Mouse (Mus musculus) lung, postnatal 0 days (tissue): ENCODE measurements at regions not wholly inside any gene's neighbourhood (a gene's known extent, or its start where the extent isn't known, plus 50 kb on each side); places are given as distances from the start of the nearest gene placed in this dataset.

Experiments
- CTCF ChIP-seq: IDR thresholded peaks from 2 replicates; pipeline ENCODE4 v1.5.1; 2016; ENCODE audit warnings: antibody characterized with exemption, mild to moderate bottlenecking
- EP300 ChIP-seq: IDR thresholded peaks from 2 replicates; pipeline ENCODE4 v1.6.1; 2016; ENCODE audit warnings: antibody characterized with exemption, mild to moderate bottlenecking, control low read depth

DNA sequence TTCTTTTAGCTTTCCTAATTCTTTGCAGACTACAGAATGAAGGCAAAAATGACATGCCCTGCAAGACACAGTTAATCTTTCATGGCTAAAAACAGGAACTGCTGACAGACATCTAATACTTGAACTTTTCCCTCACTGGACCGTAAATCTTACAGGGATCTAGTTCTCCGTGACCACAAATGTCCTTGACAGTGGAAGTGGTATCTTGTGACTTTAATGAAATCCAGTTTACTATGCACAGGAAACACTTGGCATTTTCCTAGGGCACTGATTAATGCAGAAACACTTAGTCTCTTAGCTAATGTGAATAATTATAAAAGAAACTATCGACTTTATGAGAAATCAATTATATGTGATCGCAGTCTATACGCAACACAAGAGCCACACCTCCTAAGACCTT is 131.8 kb downstream of the Ptger3 start:
- no peak for TF ChIP-seq CTCF
- TF ChIP-seq EP300, result no peak
